Mouse (Mus musculus): Measurements from ENCODE around the gene Cachd1. TPM values are rescaled to one million over a fixed set of nuclear protein-coding genes. Genes with fewer than 3 reads are reported as not detected.

Gene Cachd1
- polyA plus RNA-seq, 1 experiment, result not detected

- TF ChIP-seq CTCF (IDR thresholded peaks at IDR 0.05; ENCODE audit: insufficient read depth, low read depth, low read length), result no peak
- no peak for TF ChIP-seq POLR2A (IDR thresholded peaks at IDR 0.05; ENCODE audit: insufficient read depth, low read depth, low read length)
- no peaks in the 10 kb centered on the region for H3K4me1 ChIP-seq (ENCODE audit: control insufficient read depth, insufficient read depth, low read length)
- WGBS, result 76% methylated on average over 1 of the region's 1 CpGs
- no peak overlapping the region for H3K27ac ChIP-seq (ENCODE audit: insufficient read depth, low read depth, low read length)
- no peak overlapping the region for H3K4me3 ChIP-seq (ENCODE audit: insufficient read depth, low read depth, low read length)
Observed at GRCm38 (mm10) chr4:100920413-100920812, 143.9 kb downstream of the Cachd1 start.

- TF ChIP-seq POLR2A (IDR thresholded peaks at IDR 0.05; ENCODE audit: insufficient read depth, low read depth, low read length) (no peak), CTCF (IDR thresholded peaks at IDR 0.05; ENCODE audit: insufficient read depth, low read depth, low read length) (no peak)
- Histone ChIP-seq H3K4me1 (ENCODE audit: control insufficient read depth, insufficient read depth, low read length) (no peaks in the 10 kb centered on the region), H3K4me3 (ENCODE audit: insufficient read depth, low read depth, low read length) (no peak overlapping the region), H3K27ac (ENCODE audit: insufficient read depth, low read depth, low read length) (no peak overlapping the region)
- 80% methylated on average over 11 of the region's 11 CpGs for WGBS
Observed at GRCm38 (mm10) chr4:100922816-100923554, 146.5 kb downstream of the Cachd1 start.

DNA sequence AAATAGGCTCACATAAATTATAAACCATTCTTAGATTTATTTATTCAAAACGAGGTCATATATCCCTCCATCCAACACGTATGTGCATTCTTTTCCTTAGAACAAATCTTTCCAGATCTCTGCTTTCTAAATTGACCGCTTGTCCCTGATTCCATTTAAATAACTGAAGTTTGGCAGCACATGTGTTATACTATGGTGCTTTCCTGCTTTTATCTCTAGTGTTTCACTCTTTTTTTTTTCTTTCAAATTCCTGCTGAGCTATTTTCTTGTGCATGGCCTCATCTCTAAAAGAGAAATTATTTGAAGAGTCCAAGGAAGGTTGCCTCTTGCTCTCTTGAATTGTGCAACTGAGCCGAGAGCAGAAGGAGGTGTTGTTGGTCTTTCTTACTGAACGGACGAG lies 147.1 kb downstream of the Cachd1 start:
- no peak overlapping the region for H3K27ac ChIP-seq (ENCODE audit: insufficient read depth, low read depth, low read length)
- 82% methylated on average over 6 of the region's 6 CpGs for WGBS
- TF ChIP-seq POLR2A (IDR thresholded peaks at IDR 0.05; ENCODE audit: insufficient read depth, low read depth, low read length) (no peak), CTCF (IDR thresholded peaks at IDR 0.05; ENCODE audit: insufficient read depth, low read depth, low read length) (no peak)
- H3K4me1 ChIP-seq (ENCODE audit: control insufficient read depth, insufficient read depth, low read length), result no peaks in the 10 kb centered on the region
- H3K4me3 ChIP-seq (ENCODE audit: insufficient read depth, low read depth, low read length), result no peak overlapping the region

DNA sequence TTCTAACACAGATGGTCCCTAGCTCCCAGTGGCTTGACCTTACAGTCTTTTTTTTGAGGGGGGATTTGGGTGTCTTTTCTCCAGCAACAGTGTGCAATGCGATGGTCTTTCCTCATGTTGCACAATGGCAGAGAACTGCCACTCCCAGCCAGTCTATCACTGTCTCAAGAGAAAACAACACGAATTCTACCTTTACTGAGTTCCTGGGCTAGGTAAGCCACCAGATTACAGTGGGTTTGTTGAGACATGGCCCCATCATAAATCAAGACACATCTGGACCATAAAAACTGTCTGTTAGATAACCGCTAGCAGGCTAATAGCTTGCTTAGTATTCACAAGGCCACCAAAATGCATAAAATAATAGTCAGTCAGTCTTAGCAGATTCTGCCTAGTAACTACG lies 147.8 kb downstream of the Cachd1 start:
- Histone ChIP-seq H3K4me3 (ENCODE audit: insufficient read depth, low read depth, low read length) (no peak overlapping the region), H3K4me1 (ENCODE audit: control insufficient read depth, insufficient read depth, low read length) (no peaks in the 10 kb centered on the region), H3K27ac (ENCODE audit: insufficient read depth, low read depth, low read length) (no peak overlapping the region)
- WGBS, result 95% methylated on average over 4 of the region's 4 CpGs
- TF ChIP-seq POLR2A (IDR thresholded peaks at IDR 0.05; ENCODE audit: insufficient read depth, low read depth, low read length), result no peak
- TF ChIP-seq CTCF (IDR thresholded peaks at IDR 0.05; ENCODE audit: insufficient read depth, low read depth, low read length), result no peak

- Histone ChIP-seq H3K4me3 (ENCODE audit: insufficient read depth, low read depth, low read length) (no peak overlapping the region), H3K4me1 (ENCODE audit: control insufficient read depth, insufficient read depth, low read length) (no peaks in the 10 kb centered on the region), H3K27ac (ENCODE audit: insufficient read depth, low read depth, low read length) (no peak overlapping the region)
- no peak for TF ChIP-seq CTCF (IDR thresholded peaks at IDR 0.05; ENCODE audit: insufficient read depth, low read depth, low read length)
- TF ChIP-seq POLR2A (IDR thresholded peaks at IDR 0.05; ENCODE audit: insufficient read depth, low read depth, low read length), result no peak
- 89% methylated on average over 1 of the region's 1 CpGs for WGBS
Observed at GRCm38 (mm10) chr4:100925153-100925552, 148.7 kb downstream of the Cachd1 start.

DNA sequence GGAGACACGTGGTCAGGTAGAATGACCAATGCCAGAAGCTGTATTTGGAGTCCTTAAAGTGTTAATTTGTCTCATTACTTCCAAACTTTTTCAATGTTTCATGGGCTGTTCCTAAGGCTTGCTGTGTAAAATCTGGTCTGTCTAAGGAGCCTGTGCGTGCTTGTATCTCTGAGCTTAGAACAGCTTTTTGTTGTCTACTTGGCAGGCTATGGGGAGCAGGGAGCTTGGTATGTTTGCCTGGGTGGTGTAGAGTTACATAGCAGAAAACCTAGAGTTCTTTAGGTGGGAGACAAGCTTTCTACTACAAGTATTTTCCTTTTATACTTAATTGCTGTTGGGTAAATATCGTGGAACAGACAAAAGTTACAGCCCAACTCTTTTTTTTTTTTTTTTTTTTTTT lies 150.1 kb downstream of the Cachd1 start:
- TF ChIP-seq POLR2A (IDR thresholded peaks at IDR 0.05; ENCODE audit: insufficient read depth, low read depth, low read length), result no peak
- no peak for TF ChIP-seq CTCF (IDR thresholded peaks at IDR 0.05; ENCODE audit: insufficient read depth, low read depth, low read length)
- 71% methylated on average over 3 of the region's 3 CpGs for WGBS
- Histone ChIP-seq H3K4me3 (ENCODE audit: insufficient read depth, low read depth, low read length) (no peak overlapping the region), H3K27ac (ENCODE audit: insufficient read depth, low read depth, low read length) (no peak overlapping the region), H3K4me1 (ENCODE audit: control insufficient read depth, insufficient read depth, low read length) (no peaks in the 10 kb centered on the region)

- WGBS, result 94% methylated on average over 2 of the region's 2 CpGs
- Histone ChIP-seq H3K4me3 (ENCODE audit: insufficient read depth, low read depth, low read length) (no peak overlapping the region), H3K4me1 (ENCODE audit: control insufficient read depth, insufficient read depth, low read length) (no peaks in the 10 kb centered on the region), H3K27ac (ENCODE audit: insufficient read depth, low read depth, low read length) (no peak overlapping the region)
- TF ChIP-seq CTCF (IDR thresholded peaks at IDR 0.05; ENCODE audit: insufficient read depth, low read depth, low read length) (no peak), POLR2A (IDR thresholded peaks at IDR 0.05; ENCODE audit: insufficient read depth, low read depth, low read length) (no peak)
Observed at GRCm38 (mm10) chr4:100927059-100927458, 150.6 kb downstream of the Cachd1 start.

GRCm38 (mm10) chr4:100943689-100944088 lies 167.2 kb downstream of the Cachd1 start:
- Histone ChIP-seq H3K4me3 (ENCODE audit: insufficient read depth, low read depth, low read length) (no peak overlapping the region), H3K27ac (ENCODE audit: insufficient read depth, low read depth, low read length) (no peak overlapping the region), H3K4me1 (ENCODE audit: control insufficient read depth, insufficient read depth, low read length) (no peaks in the 10 kb centered on the region)
- WGBS, result 89% methylated on average over 7 of the region's 7 CpGs
- TF ChIP-seq CTCF (IDR thresholded peaks at IDR 0.05; ENCODE audit: insufficient read depth, low read depth, low read length), result no peak
- TF ChIP-seq POLR2A (IDR thresholded peaks at IDR 0.05; ENCODE audit: insufficient read depth, low read depth, low read length), result no peak

DNA sequence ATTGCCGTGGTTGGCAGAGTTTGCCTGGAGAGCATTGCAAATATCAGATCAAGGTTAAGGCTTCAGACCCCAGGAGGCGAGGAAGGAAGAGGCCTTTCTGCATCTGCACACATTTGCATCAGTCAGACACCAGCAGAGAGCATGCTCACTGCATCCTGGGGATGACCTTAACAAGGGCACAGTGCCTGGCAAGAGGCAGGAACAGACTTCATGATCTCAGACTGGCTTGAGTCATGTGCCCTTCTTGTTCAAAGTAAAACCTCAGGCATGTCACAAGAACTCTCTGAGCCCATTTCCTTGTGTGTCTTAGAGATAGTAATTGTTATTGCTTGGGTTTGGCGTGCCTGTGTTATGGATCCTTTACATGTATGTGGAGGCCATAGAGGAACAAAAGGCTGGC lies 167.8 kb downstream of the Cachd1 start:
- Histone ChIP-seq H3K4me3 (ENCODE audit: insufficient read depth, low read depth, low read length) (no peak overlapping the region), H3K27ac (ENCODE audit: insufficient read depth, low read depth, low read length) (no peak overlapping the region), H3K4me1 (ENCODE audit: control insufficient read depth, insufficient read depth, low read length) (no peaks in the 10 kb centered on the region)
- 84% methylated on average over 3 of the region's 3 CpGs for WGBS
- no peak for TF ChIP-seq CTCF (IDR thresholded peaks at IDR 0.05; ENCODE audit: insufficient read depth, low read depth, low read length)
- no peak for TF ChIP-seq POLR2A (IDR thresholded peaks at IDR 0.05; ENCODE audit: insufficient read depth, low read depth, low read length)
